Mouse (Mus musculus): Measurements from ENCODE around the gene Fastkd3. TPM values are rescaled to one million over a fixed set of nuclear protein-coding genes. Genes with fewer than 3 reads are reported as not detected.
"Not testable (repeated sequence)": the region's sequence is repeated elsewhere in the genome, so short reads cannot be mapped to it uniquely, and the experiment has no call there.

Gene Fastkd3
- polyA plus RNA-seq (2015; fragmentation: Nextera tagmentation; extraction: Ambion mirVana): 28.3 and 28.4 TPM in 2 replicates

DNA sequence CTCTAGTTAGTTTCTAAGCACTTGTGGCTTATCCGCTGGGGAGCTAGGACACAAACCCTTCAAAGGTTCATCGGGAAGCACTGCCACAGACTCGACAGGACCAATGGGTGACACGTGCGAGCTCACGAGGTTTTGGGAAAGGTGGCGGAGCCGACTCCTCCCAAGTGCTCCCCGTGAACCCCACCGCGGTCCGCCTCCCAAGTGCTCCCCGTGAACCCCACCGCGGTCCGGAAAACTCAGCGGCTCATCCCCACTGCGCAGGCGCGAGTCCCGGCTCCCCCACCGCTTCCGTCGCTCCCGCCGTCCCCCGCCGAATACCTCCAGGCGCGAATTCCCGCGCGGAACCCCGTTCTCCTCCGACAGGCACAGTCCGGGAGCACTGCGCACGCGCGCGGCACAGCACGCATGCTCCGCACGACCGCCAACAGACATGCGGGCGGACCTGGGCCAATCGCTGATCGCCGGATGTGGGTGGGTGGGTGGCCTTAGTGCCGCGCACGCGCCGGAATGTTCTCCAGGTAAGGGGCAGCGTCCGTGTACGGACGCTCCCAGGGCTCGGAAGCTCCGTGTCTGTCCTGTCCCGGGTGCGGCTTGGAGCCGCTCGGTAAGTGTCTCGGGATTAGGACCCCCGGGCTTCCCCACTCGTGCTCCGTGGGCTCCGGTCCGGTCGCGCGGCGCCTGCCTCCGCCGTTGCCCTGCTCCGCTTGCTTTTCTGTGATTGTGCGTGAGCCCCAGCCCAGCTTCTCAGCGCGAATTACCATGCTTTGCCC lies at the start of gene Fastkd3, which contains the start of gene Mtrr:
Gene Fastkd3 (plus strand): TSS at position 488 of the 770 bp plus-strand sequence.
Gene Mtrr (minus strand): TSS at position 403 of the 770 bp plus-strand sequence.
- Histone ChIP-seq H3K9ac (ENCODE audit: low read depth, low read length) (peak within 1 kb of the TSS; percentile 86), H3K36me3 (ENCODE audit: insufficient read depth, low read length) (peaks cover 27% of the 10 kb centered on the region), H3K4me2 (ENCODE audit: low read length) (peak within 1 kb of the TSS; percentile 94), H3K27ac (peak within 1 kb of the TSS; percentile 87), H3K9me3 (replicated peaks; ENCODE audit: low read length) (no peaks in the 10 kb centered on the region), H3K4me3 (replicated peaks; ENCODE audit: low read depth, low read length) (peak within 1 kb of the TSS; percentile 82), H3K4me1 (replicated peaks; ENCODE audit: insufficient read depth, low read length) (peaks cover 7% of the 10 kb centered on the region), H3K27me3 (ENCODE audit: insufficient read depth, low read length) (no peaks in the 10 kb centered on the region)
- under 1% methylated on average over 80 of the region's 81 CpGs for WGBS
- peak; percentile 100 for ATAC-seq (replicated peaks; ENCODE audit: low FRiP score, low read depth)
- DNase-seq (ENCODE audit: low spot score): peak; percentile 96
- no peak for TF ChIP-seq CTCF (IDR thresholded peaks at IDR 0.05; ENCODE audit: low read depth)

- H3K9me3 ChIP-seq (replicated peaks; ENCODE audit: low read length); H3K4me2 ChIP-seq (ENCODE audit: low read length); H3K9ac ChIP-seq (ENCODE audit: low read depth, low read length); H3K27ac ChIP-seq; ATAC-seq (replicated peaks; ENCODE audit: low FRiP score, low read depth); H3K36me3 ChIP-seq (ENCODE audit: insufficient read depth, low read length); H3K27me3 ChIP-seq (ENCODE audit: insufficient read depth, low read length); H3K4me1 ChIP-seq (replicated peaks; ENCODE audit: insufficient read depth, low read length); H3K4me3 ChIP-seq (replicated peaks; ENCODE audit: low read depth, low read length): not testable (repeated sequence)
- peak; percentile 65 for TF ChIP-seq CTCF (IDR thresholded peaks at IDR 0.05; ENCODE audit: low read depth)
- peak; percentile 52 for DNase-seq (ENCODE audit: low spot score)
- 12% methylated on average over 4 of the region's 6 CpGs for WGBS
Measured at GRCm38 (mm10) chr13:68553391-68553790, 28.6 kb upstream of the Fastkd3 start.

DNA sequence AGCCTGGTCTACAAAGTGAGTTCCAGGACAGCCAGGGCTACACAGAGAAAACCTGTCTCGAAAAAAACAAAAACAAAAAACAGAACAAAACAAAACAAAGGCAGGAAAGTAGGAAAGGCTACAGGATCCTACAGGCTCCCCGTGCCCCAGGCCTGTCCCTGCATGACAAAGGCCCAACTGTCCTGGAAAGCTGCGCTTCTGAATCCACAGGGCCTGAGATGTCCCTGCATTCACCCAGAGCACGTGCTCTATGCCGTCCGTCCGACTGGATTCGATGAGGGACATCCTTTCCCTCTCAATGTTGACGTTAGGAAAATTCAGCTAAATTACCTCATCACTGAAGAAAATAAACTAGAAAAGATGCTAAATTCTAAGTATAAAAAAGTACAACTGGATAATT lies 13.9 kb upstream of the Fastkd3 start:
- no peaks in the 10 kb centered on the region for H3K9me3 ChIP-seq (replicated peaks; ENCODE audit: low read length)
- H3K4me1 ChIP-seq (replicated peaks; ENCODE audit: insufficient read depth, low read length): peaks cover 4% of the 10 kb centered on the region; the same call in 1 of the 2 replicates
- ATAC-seq (replicated peaks; ENCODE audit: low FRiP score, low read depth): no peak
- no peak for TF ChIP-seq CTCF (IDR thresholded peaks at IDR 0.05; ENCODE audit: low read depth)
- no peaks in the 10 kb centered on the region for H3K27me3 ChIP-seq (ENCODE audit: insufficient read depth, low read length)
- 99% methylated on average over 9 of the region's 9 CpGs for WGBS
- no peak overlapping the region for H3K9ac ChIP-seq (ENCODE audit: low read depth, low read length)
- H3K4me3 ChIP-seq (replicated peaks; ENCODE audit: low read depth, low read length): no peak overlapping the region
- no peak overlapping the region for H3K27ac ChIP-seq
- H3K4me2 ChIP-seq (ENCODE audit: low read length): no peak overlapping the region
- no peak for DNase-seq (ENCODE audit: low spot score)
- peaks cover 53% of the 10 kb centered on the region for H3K36me3 ChIP-seq (ENCODE audit: insufficient read depth, low read length)

DNA sequence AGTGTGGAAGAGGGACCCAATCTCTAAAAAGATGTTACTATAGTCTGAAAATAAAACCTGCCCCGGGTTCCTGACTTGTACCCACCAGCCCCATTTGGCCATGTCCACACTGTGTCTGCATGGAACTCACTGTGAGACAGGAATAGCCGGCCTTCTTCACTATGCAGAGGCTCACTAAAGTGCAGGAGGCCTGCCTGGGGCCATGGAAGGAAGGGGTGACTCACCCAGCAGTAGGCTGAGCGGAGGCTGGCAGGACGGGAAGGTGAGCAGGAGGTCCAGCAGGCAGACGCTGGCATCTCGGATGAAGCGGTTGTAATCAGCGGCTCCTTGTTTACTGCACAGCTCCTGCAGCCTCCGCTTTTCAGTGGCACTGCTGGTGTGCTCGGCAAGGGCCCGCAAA lies 13.5 kb upstream of the Fastkd3 start:
- H3K36me3 ChIP-seq (ENCODE audit: insufficient read depth, low read length): peaks cover 49% of the 10 kb centered on the region
- ATAC-seq (replicated peaks; ENCODE audit: low FRiP score, low read depth) (no peak), DNase-seq (ENCODE audit: low spot score) (no peak)
- no peaks in the 10 kb centered on the region for H3K9me3 ChIP-seq (replicated peaks; ENCODE audit: low read length)
- no peaks in the 10 kb centered on the region for H3K27me3 ChIP-seq (ENCODE audit: insufficient read depth, low read length)
- no peak overlapping the region for H3K27ac ChIP-seq
- peaks cover 8% of the 10 kb centered on the region for H3K4me1 ChIP-seq (replicated peaks; ENCODE audit: insufficient read depth, low read length)
- no peak overlapping the region for H3K4me2 ChIP-seq (ENCODE audit: low read length)
- H3K4me3 ChIP-seq (replicated peaks; ENCODE audit: low read depth, low read length): no peak overlapping the region
- WGBS: 92% methylated on average over 11 of the region's 11 CpGs
- TF ChIP-seq CTCF (IDR thresholded peaks at IDR 0.05; ENCODE audit: low read depth): no peak
- no peak overlapping the region for H3K9ac ChIP-seq (ENCODE audit: low read depth, low read length)

DNA sequence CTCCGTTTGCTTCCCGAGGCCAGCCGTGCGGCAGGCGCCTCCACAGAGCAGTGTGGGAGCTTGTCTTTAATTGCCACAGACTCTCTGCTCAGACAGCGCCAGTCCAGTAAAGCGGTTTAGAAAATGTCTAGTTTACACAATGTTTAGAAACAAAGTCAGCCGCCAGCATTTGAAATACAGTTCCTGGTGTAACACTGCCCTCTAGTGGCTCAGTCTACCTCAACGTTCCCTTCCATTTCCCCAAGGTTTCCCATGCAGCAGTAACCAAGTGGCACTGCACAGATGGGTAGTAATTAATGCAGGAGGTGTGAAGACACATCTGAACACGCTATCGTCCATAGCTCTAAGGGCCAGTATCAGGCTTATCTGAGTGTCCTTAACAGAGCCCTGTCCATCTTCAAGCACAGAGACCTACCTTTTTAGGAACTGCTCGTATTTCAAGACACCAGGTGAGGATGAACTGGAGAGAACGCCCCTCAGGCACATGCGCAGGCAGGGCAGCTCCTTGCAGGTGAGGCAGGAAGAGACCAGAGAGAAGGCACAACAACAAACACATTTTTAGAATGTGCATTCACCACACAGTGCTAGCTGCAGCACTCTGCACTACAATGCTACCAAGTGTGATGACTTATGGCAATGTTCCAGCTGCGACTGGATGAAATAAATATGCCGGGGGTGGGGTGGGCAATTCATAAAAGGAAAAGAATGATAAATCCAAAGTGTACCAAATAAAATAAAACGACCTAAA lies 12.3 kb upstream of the Fastkd3 start:
- H3K27me3 ChIP-seq (ENCODE audit: insufficient read depth, low read length): no peaks in the 10 kb centered on the region
- no peak overlapping the region for H3K9ac ChIP-seq (ENCODE audit: low read depth, low read length)
- H3K27ac ChIP-seq: no peak overlapping the region
- no peak overlapping the region for H3K4me3 ChIP-seq (replicated peaks; ENCODE audit: low read depth, low read length)
- H3K4me1 ChIP-seq (replicated peaks; ENCODE audit: insufficient read depth, low read length): peaks cover 12% of the 10 kb centered on the region
- no peak overlapping the region for H3K4me2 ChIP-seq (ENCODE audit: low read length)
- peak; percentile 89 for DNase-seq (ENCODE audit: low spot score)
- H3K9me3 ChIP-seq (replicated peaks; ENCODE audit: low read length): no peaks in the 10 kb centered on the region
- no peak for ATAC-seq (replicated peaks; ENCODE audit: low FRiP score, low read depth)
- H3K36me3 ChIP-seq (ENCODE audit: insufficient read depth, low read length): peaks cover 39% of the 10 kb centered on the region
- TF ChIP-seq CTCF (IDR thresholded peaks at IDR 0.05; ENCODE audit: low read depth): peak; percentile 87
- WGBS: 58% methylated on average over 17 of the region's 17 CpGs

DNA sequence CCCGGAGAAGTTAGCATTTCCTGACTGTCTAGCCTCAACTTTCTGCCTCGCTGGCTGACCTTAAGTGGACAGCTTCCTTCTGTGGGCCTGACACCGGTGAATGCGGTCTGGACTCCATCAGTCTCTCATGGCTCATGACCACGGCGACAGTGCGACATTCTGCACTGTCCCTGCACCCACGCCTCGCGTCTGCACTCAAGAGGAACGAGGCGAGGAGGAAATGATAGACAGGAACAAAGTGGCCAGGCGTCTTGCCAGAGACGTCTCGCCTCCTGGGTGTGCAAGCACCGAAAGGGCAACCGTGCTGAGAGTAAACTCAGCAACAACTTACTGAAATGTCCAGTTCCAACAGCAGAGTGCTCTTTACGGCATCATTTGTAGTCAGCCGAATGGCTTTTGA lies 9.8 kb upstream of the Fastkd3 start:
- Histone ChIP-seq H3K9ac (ENCODE audit: low read depth, low read length) (no peak overlapping the region), H3K9me3 (replicated peaks; ENCODE audit: low read length) (no peaks in the 10 kb centered on the region), H3K36me3 (ENCODE audit: insufficient read depth, low read length) (peaks cover 21% of the 10 kb centered on the region; the same call in 1 of the 2 replicates), H3K4me2 (ENCODE audit: low read length) (no peak overlapping the region), H3K4me1 (replicated peaks; ENCODE audit: insufficient read depth, low read length) (peaks cover 12% of the 10 kb centered on the region), H3K27me3 (ENCODE audit: insufficient read depth, low read length) (no peaks in the 10 kb centered on the region), H3K27ac (peak overlapping the region; percentile 87), H3K4me3 (replicated peaks; ENCODE audit: low read depth, low read length) (no peak overlapping the region)
- 63% methylated on average over 19 of the region's 19 CpGs for WGBS
- ATAC-seq (replicated peaks; ENCODE audit: low FRiP score, low read depth) (peak; percentile 29; the same call in 1 of the 2 replicates), DNase-seq (ENCODE audit: low spot score) (peak; percentile 28)
- TF ChIP-seq CTCF (IDR thresholded peaks at IDR 0.05; ENCODE audit: low read depth): no peak

Data from kidney, postnatal 0 days (tissue).